In the genomic region with DNA sequence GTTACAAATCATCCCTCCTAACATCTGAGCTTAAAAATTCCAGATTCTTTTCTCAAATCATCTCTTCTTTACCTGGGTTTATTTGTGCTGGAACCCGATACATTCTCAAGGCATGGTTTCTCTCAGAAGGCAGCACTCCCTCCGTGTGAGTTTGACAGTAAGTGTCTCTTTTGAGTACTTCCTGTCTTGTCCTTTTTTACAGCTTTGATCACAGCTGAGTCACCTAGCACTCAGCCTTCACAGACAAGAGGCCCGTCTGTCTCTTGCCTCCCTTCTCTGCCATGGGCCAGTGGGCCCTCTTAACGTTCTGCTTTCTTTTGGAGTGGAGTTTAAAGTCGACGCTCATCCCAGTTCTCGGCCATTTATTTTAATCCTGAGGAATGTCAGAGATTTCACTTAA, we compare ENCODE assay signal across 19 mouse cellular contexts.
DNase-seq lines count a peak whose midpoint lies in the region; ATAC-seq and TF ChIP-seq lines count a peak whose summit lies in the region.
"Had no signal": no experiment of that assay in that cellular context is flagged by ENCODE, and none has a peak within 500 bp of the region (broad histone marks: within the 10 kb centered on the region; RNA-seq: fewer than 3 reads in every experiment).

No protein-coding gene starts in this region.

- TF ChIP-seq CTCF in kidney, postnatal 0 days (IDR thresholded peaks at IDR 0.05; ENCODE audit: low read depth): no peak

- 32% methylated on average over 7 of the region's 7 CpGs for WGBS in kidney, postnatal 0 days

- H3K27me3 ChIP-seq in kidney, postnatal 0 days (ENCODE audit: insufficient read depth, low read length): no peaks in the 10 kb centered on the region
- H3K27me3 ChIP-seq: embryonic facial prominence, embryonic 12.5 days; forebrain, embryonic 15.5 days; heart, embryonic 12.5 days; hindbrain, embryonic 12.5 days; limb, embryonic 15.5 days had no signal

- no peak overlapping the region for H3K9ac ChIP-seq in kidney, postnatal 0 days (ENCODE audit: low read depth, low read length)
- H3K9ac ChIP-seq: embryonic facial prominence, embryonic 12.5 days; forebrain, embryonic 15.5 days; heart, embryonic 12.5 days; hindbrain, embryonic 12.5 days; limb, embryonic 15.5 days had no signal

- DNase-seq in embryo, embryonic 10 days (ENCODE audit: low spot score): peak; percentile 10
- no peak for DNase-seq in embryo, embryonic 9.5 days (ENCODE audit: extremely low spot score)
- peak; percentile 28 for DNase-seq in kidney, postnatal 0 days (ENCODE audit: low spot score)
- no peak for DNase-seq in kidney, adult 8-10 months
- peak; percentile 61 for DNase-seq in naive thymus-derived CD4-positive, alpha-beta T cell, adult 2 months (ENCODE audit: low read depth)
- no peak for DNase-seq in lung, adult 18-20 months
- no peak for DNase-seq in c-Kit-positive CD71-positive TER-119-positive erythroid progenitor cells, embryonic 14.5 days (ENCODE audit: low spot score)
- DNase-seq: adrenal gland, postnatal 36 days; cerebellum, adult 18-20 months; heart, postnatal 14 days; kidney, postnatal 14 days; lung, postnatal 10 days; midbrain, embryonic 14.5 days; spleen, adult 18-20 months had no signal

- H3K27ac ChIP-seq in kidney, postnatal 0 days: no peak overlapping the region
- H3K27ac ChIP-seq: embryonic facial prominence, embryonic 12.5 days; forebrain, embryonic 15.5 days; hindbrain, embryonic 12.5 days; limb, embryonic 15.5 days had no signal

- H3K4me3 ChIP-seq in kidney, postnatal 0 days (replicated peaks; ENCODE audit: low read depth, low read length): no peak overlapping the region
- H3K4me3 ChIP-seq: embryonic facial prominence, embryonic 12.5 days; forebrain, embryonic 15.5 days; heart, embryonic 12.5 days; hindbrain, embryonic 12.5 days; limb, embryonic 15.5 days had no signal

- no peak for ATAC-seq in kidney, postnatal 0 days (replicated peaks; ENCODE audit: low FRiP score, low read depth)
- ATAC-seq: forebrain, embryonic 15.5 days had no signal

- H3K4me1 ChIP-seq in kidney, postnatal 0 days (replicated peaks; ENCODE audit: insufficient read depth, low read length): no peaks in the 10 kb centered on the region
- H3K4me1 ChIP-seq: embryonic facial prominence, embryonic 12.5 days; forebrain, embryonic 15.5 days; heart, embryonic 12.5 days; hindbrain, embryonic 12.5 days; limb, embryonic 15.5 days had no signal

- no peaks in the 10 kb centered on the region for H3K36me3 ChIP-seq in kidney, postnatal 0 days (ENCODE audit: insufficient read depth, low read length)
- H3K36me3 ChIP-seq: embryonic facial prominence, embryonic 12.5 days; forebrain, embryonic 15.5 days; heart, embryonic 12.5 days; hindbrain, embryonic 12.5 days; limb, embryonic 15.5 days had no signal

- no peak overlapping the region for H3K4me2 ChIP-seq in kidney, postnatal 0 days (ENCODE audit: low read length)
- H3K4me2 ChIP-seq: embryonic facial prominence, embryonic 12.5 days; forebrain, embryonic 15.5 days; heart, embryonic 12.5 days; hindbrain, embryonic 12.5 days; limb, embryonic 15.5 days had no signal

- H3K9me3 ChIP-seq in kidney, postnatal 0 days (replicated peaks; ENCODE audit: low read length): no peaks in the 10 kb centered on the region
- H3K9me3 ChIP-seq: embryonic facial prominence, embryonic 12.5 days; forebrain, embryonic 15.5 days; heart, embryonic 12.5 days; hindbrain, embryonic 12.5 days; limb, embryonic 15.5 days had no signal

Comparison
In these comparisons a context has a peak if more than half of its experiments do, and no peak if none do; other contexts are left out.
1. DNase-seq: peak in embryo, embryonic 10 days (single experiment), kidney, postnatal 0 days (single experiment) and naive thymus-derived CD4-positive, alpha-beta T cell, adult 2 months (single experiment); none in embryo, embryonic 9.5 days (single experiment), kidney, adult 8-10 months (0 of 2), lung, adult 18-20 months (0 of 2) and c-Kit-positive CD71-positive TER-119-positive erythroid progenitor cells, embryonic 14.5 days (single experiment).